Mouse (Mus musculus): ENCODE measurements at regions not wholly inside any gene's neighbourhood (a gene's known extent, or its start where the extent isn't known, plus 50 kb on each side); places are given as distances from the start of the nearest gene placed in this dataset.

GRCm38 (mm10) chr1:71949549-71949948 is 262.6 kb downstream of the Mreg start:
- WGBS (ENCODE audit: insufficient replicate concordance), result 60% methylated on average over 7 of the region's 7 CpGs
- Histone ChIP-seq H3K9me3 (ENCODE audit: control insufficient read depth, low read length) (no peaks in the 10 kb centered on the region), H3K4me1 (replicated peaks; ENCODE audit: control insufficient read depth in 2 of 2, insufficient read depth in 2 of 2, low read length in 1 of 2) (peaks cover 0 to 2% of the 10 kb centered on the region in 2 experiments; a peak in 1 of 4 replicates), H3K9ac (replicated peaks) (no peak overlapping the region), H3K27me3 (ENCODE audit: control insufficient read depth, insufficient read depth, low read length) (no peaks in the 10 kb centered on the region), H3K4me2 (ENCODE audit: low read depth) (no peak overlapping the region), H3K4me3 (ENCODE audit: insufficient read depth in 1 of 2, low read depth in 2 of 2, low read length in 2 of 2) (no peak overlapping the region), H3K36me3 (replicated peaks; ENCODE audit: control insufficient read depth, insufficient read depth, low read depth) (no peaks in the 10 kb centered on the region), H3K27ac (no peak overlapping the region)
- DNase-seq (ENCODE audit: low read depth in 3 of 3, low spot score in 3 of 3) (no peak), ATAC-seq (ENCODE audit: insufficient read depth) (no peak)
- TF ChIP-seq CTCF (IDR thresholded peaks at IDR 0.05; ENCODE audit: low read depth) (no peak), EP300 (IDR thresholded peaks at IDR 0.05; ENCODE audit: low read depth) (no peak)

- Histone ChIP-seq H3K27me3 (ENCODE audit: control insufficient read depth, insufficient read depth, low read length) (no peaks in the 10 kb centered on the region), H3K36me3 (replicated peaks; ENCODE audit: control insufficient read depth, insufficient read depth, low read depth) (no peaks in the 10 kb centered on the region), H3K4me3 (ENCODE audit: insufficient read depth in 1 of 2, low read depth in 2 of 2, low read length in 2 of 2) (no peak overlapping the region), H3K4me1 (replicated peaks; ENCODE audit: control insufficient read depth in 2 of 2, insufficient read depth in 2 of 2, low read length in 1 of 2) (peaks cover 0 to 2% of the 10 kb centered on the region in 2 experiments; a peak in 1 of 4 replicates), H3K27ac (no peak overlapping the region), H3K9me3 (ENCODE audit: control insufficient read depth, low read length) (no peaks in the 10 kb centered on the region), H3K9ac (replicated peaks) (no peak overlapping the region), H3K4me2 (ENCODE audit: low read depth) (no peak overlapping the region)
- TF ChIP-seq CTCF (IDR thresholded peaks at IDR 0.05; ENCODE audit: low read depth) (no peak), EP300 (IDR thresholded peaks at IDR 0.05; ENCODE audit: low read depth) (no peak)
- no peak for ATAC-seq (ENCODE audit: insufficient read depth)
- DNase-seq (ENCODE audit: low read depth in 3 of 3, low spot score in 3 of 3), result no peak
- WGBS (ENCODE audit: insufficient replicate concordance), result 79% methylated on average over 4 of the region's 4 CpGs
Observed at GRCm38 (mm10) chr1:71948686-71949085, 263.4 kb downstream of the Mreg start.

GRCm38 (mm10) chr1:71947506-71947905 is 264.6 kb downstream of the Mreg start:
- Histone ChIP-seq H3K4me3 (ENCODE audit: insufficient read depth in 1 of 2, low read depth in 2 of 2, low read length in 2 of 2) (no peak overlapping the region), H3K4me1 (replicated peaks; ENCODE audit: control insufficient read depth in 2 of 2, insufficient read depth in 2 of 2, low read length in 1 of 2) (no peaks in the 10 kb centered on the region), H3K9me3 (ENCODE audit: control insufficient read depth, low read length) (no peaks in the 10 kb centered on the region), H3K9ac (replicated peaks) (no peak overlapping the region), H3K36me3 (replicated peaks; ENCODE audit: control insufficient read depth, insufficient read depth, low read depth) (no peaks in the 10 kb centered on the region), H3K27me3 (ENCODE audit: control insufficient read depth, insufficient read depth, low read length) (no peaks in the 10 kb centered on the region), H3K27ac (no peak overlapping the region), H3K4me2 (ENCODE audit: low read depth) (no peak overlapping the region)
- whole genome bisulfite sequencing (ENCODE audit: insufficient replicate concordance), result 84% methylated on average over 2 of the region's 2 CpGs
- DNase-seq (ENCODE audit: low read depth in 3 of 3, low spot score in 3 of 3), result no peak
- ATAC-seq (ENCODE audit: insufficient read depth), result no peak
- no peak for TF ChIP-seq CTCF (IDR thresholded peaks at IDR 0.05; ENCODE audit: low read depth)

- TF ChIP-seq CTCF (IDR thresholded peaks at IDR 0.05; ENCODE audit: low read depth) (no peak), EP300 (IDR thresholded peaks at IDR 0.05; ENCODE audit: low read depth) (no peak)
- no peaks in the 10 kb centered on the region for H3K36me3 ChIP-seq (replicated peaks; ENCODE audit: control insufficient read depth, insufficient read depth, low read depth)
- H3K4me1 ChIP-seq (replicated peaks; ENCODE audit: control insufficient read depth in 2 of 2, insufficient read depth in 2 of 2, low read length in 1 of 2), result no peaks in the 10 kb centered on the region
- H3K27ac ChIP-seq, result no peak overlapping the region
- H3K4me2 ChIP-seq (ENCODE audit: low read depth), result no peak overlapping the region
- no peaks in the 10 kb centered on the region for H3K9me3 ChIP-seq (ENCODE audit: control insufficient read depth, low read length)
- DNase-seq (ENCODE audit: low read depth in 3 of 3, low spot score in 3 of 3), result no peak
- no peak overlapping the region for H3K4me3 ChIP-seq (ENCODE audit: insufficient read depth in 1 of 2, low read depth in 2 of 2, low read length in 2 of 2)
- no peak for ATAC-seq (ENCODE audit: insufficient read depth)
- no peaks in the 10 kb centered on the region for H3K27me3 ChIP-seq (ENCODE audit: control insufficient read depth, insufficient read depth, low read length)
- H3K9ac ChIP-seq (replicated peaks), result no peak overlapping the region
- 61% methylated on average over 2 of the region's 2 CpGs for WGBS (ENCODE audit: insufficient replicate concordance)
Observed at GRCm38 (mm10) chr1:71946911-71947310, 265.2 kb downstream of the Mreg start.

- Histone ChIP-seq H3K9me3 (ENCODE audit: control insufficient read depth, low read length) (no peaks in the 10 kb centered on the region), H3K36me3 (replicated peaks; ENCODE audit: control insufficient read depth, insufficient read depth, low read depth) (no peaks in the 10 kb centered on the region), H3K4me1 (replicated peaks; ENCODE audit: control insufficient read depth in 2 of 2, insufficient read depth in 2 of 2, low read length in 1 of 2) (no peaks in the 10 kb centered on the region), H3K27ac (no peak overlapping the region), H3K4me2 (ENCODE audit: low read depth) (no peak overlapping the region), H3K27me3 (ENCODE audit: control insufficient read depth, insufficient read depth, low read length) (no peaks in the 10 kb centered on the region), H3K4me3 (ENCODE audit: insufficient read depth in 1 of 2, low read depth in 2 of 2, low read length in 2 of 2) (no peak overlapping the region), H3K9ac (replicated peaks) (no peak overlapping the region)
- 60% methylated on average over 6 of the region's 6 CpGs for WGBS (ENCODE audit: insufficient replicate concordance)
- DNase-seq (ENCODE audit: low read depth in 3 of 3, low spot score in 3 of 3) (no peak), ATAC-seq (ENCODE audit: insufficient read depth) (no peak)
- no peak for TF ChIP-seq CTCF (IDR thresholded peaks at IDR 0.05; ENCODE audit: low read depth)
- no peak for TF ChIP-seq EP300 (IDR thresholded peaks at IDR 0.05; ENCODE audit: low read depth)
Observed at GRCm38 (mm10) chr1:71945070-71945469, 267.0 kb downstream of the Mreg start.
